Mouse (Mus musculus): ENCODE measurements at regions not wholly inside any gene's neighbourhood (a gene's known extent, or its start where the extent isn't known, plus 50 kb on each side); places are given as distances from the start of the nearest gene placed in this dataset.

DNA sequence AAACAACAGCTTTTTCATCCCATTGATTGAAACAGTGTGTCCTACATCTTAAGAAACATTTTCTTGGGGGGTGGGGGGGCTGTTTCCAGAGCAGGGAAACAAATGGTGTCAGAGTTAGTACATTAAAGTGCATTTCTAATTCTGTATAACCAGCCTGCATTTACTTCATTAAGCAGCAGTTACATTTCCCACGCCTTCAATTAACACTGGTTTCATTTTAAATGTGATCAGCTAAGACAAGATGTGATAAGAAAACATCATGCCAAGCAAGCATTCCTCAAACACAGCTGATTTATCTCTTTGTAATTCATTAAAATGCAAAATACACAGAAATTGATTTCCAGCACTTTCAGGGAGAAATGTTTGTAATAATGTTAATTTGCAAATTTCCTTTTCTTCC lies 122.0 kb downstream of the Olfr1505 start:
- Histone ChIP-seq H3K4me3 (no peak overlapping the region), H3K27me3 (ENCODE audit: insufficient read depth, poor library complexity, severe bottlenecking) (no peaks in the 10 kb centered on the region), H3K36me3 (no peaks in the 10 kb centered on the region), H3K9me3 (no peaks in the 10 kb centered on the region), H3K4me1 (no peaks in the 10 kb centered on the region), H3K27ac (no peak overlapping the region)
- WGBS: 78% methylated on average over 1 of the region's 1 CpGs
- no peak for DNase-seq (ENCODE audit: low spot score)

DNA sequence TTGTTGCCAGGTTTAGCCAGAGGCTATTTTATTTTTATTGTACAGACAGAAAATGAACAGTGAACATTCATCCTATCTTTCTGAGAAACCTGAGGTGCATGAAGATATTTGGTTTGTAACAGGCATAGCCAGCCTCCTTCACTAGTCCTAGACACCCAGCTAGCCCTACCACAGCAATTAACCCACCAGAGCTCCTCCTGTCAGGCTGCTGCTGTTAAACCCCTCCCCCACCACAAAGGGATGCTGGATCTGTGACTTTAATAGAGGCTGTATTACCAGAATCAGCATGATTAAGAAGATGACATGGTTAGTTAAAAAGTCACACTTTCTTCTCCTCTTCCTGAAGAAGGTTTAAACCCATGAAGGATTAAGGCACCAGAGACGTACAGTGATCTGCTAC lies 122.5 kb downstream of the Olfr1505 start:
- H3K4me1 ChIP-seq: no peaks in the 10 kb centered on the region
- H3K4me3 ChIP-seq: no peak overlapping the region
- H3K27me3 ChIP-seq (ENCODE audit: insufficient read depth, poor library complexity, severe bottlenecking): no peaks in the 10 kb centered on the region
- no peaks in the 10 kb centered on the region for H3K36me3 ChIP-seq
- no peaks in the 10 kb centered on the region for H3K9me3 ChIP-seq
- no peak for DNase-seq (ENCODE audit: low spot score)
- 69% methylated on average over 1 of the region's 1 CpGs for WGBS
- H3K27ac ChIP-seq: no peak overlapping the region

DNA sequence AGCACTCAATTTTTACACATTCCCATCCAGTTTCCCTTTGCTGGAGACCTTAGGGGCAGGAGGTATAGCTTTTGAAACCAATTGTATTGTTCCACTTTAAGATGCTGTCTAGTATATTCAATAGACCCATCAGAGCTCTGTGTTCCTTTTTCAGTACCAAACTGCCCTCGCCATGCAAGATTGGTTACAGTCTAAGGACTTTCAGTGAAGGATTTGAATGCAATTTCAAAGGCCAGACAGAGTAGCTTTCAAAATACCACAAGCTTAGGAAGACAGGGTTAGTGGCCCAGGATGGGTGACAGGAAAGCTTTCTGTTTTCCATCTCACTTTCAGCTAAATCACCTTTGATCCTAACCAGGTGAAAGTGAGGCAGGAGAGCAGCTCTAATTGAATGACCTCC lies 123.4 kb downstream of the Olfr1505 start:
- no peak overlapping the region for H3K4me3 ChIP-seq

DNA sequence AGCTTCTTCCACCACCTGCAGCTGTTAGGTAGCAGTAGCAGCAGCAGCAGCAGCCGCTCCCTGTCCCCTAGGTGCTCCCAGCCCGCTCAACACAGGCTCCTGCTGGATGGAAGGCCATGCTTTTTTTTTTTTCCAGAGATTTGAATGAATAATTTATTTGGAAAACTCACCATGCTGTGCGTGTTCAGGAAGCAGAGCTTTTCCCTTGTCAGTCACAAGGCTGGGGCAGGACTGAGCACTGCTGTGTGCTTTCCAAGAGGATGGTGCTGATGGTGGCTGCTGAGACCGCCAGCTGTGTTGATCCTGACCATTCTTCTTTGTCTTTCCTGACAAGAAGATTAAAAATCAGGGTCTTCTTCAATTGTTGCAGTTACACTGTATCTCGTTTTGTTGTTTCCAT lies 129.4 kb downstream of the Olfr1505 start:
- WGBS: 56% methylated on average over 5 of the region's 5 CpGs

More for the DNA sequence above, 123.4 kb downstream of the Olfr1505 start:
- Histone ChIP-seq H3K9me3 (no peaks in the 10 kb centered on the region), H3K27ac (no peak overlapping the region), H3K4me1 (no peaks in the 10 kb centered on the region), H3K27me3 (ENCODE audit: insufficient read depth, poor library complexity, severe bottlenecking) (no peaks in the 10 kb centered on the region), H3K36me3 (no peaks in the 10 kb centered on the region)
- no peak for DNase-seq (ENCODE audit: low spot score)
- WGBS: 52% methylated on average over 1 of the region's 1 CpGs

DNA sequence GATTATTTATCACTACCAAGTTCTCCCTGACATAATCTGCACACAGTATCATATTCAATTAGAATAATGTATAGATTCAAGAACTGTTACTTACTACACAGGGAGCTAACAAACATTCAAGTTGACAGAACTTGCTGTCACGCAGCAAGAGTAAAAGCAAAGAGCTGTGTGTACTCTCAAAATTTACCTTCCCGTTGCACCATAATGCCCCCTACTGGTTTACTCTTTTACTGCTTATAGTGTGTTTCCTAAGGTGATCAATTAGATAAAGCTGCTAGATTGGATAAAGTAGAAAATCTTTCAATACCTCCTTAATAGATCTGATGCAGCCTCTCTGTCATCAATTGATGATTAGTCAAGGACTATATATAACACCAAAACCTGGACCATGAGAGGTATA lies 132.1 kb downstream of the Olfr1505 start:
- 54% methylated on average over 2 of the region's 2 CpGs for WGBS
- H3K27me3 ChIP-seq (ENCODE audit: insufficient read depth, poor library complexity, severe bottlenecking): no peaks in the 10 kb centered on the region
- DNase-seq (ENCODE audit: low spot score): no peak
- no peak overlapping the region for H3K4me3 ChIP-seq
- H3K4me1 ChIP-seq: no peaks in the 10 kb centered on the region
- H3K36me3 ChIP-seq: no peaks in the 10 kb centered on the region
- H3K27ac ChIP-seq: no peak overlapping the region
- no peaks in the 10 kb centered on the region for H3K9me3 ChIP-seq

More for the DNA sequence above, 129.4 kb downstream of the Olfr1505 start:
- H3K9me3 ChIP-seq: no peaks in the 10 kb centered on the region
- H3K27ac ChIP-seq: no peak overlapping the region
- no peaks in the 10 kb centered on the region for H3K27me3 ChIP-seq (ENCODE audit: insufficient read depth, poor library complexity, severe bottlenecking)
- DNase-seq (ENCODE audit: low spot score): no peak
- H3K4me1 ChIP-seq: no peaks in the 10 kb centered on the region
- H3K36me3 ChIP-seq: no peaks in the 10 kb centered on the region
- H3K4me3 ChIP-seq: no peak overlapping the region

DNA sequence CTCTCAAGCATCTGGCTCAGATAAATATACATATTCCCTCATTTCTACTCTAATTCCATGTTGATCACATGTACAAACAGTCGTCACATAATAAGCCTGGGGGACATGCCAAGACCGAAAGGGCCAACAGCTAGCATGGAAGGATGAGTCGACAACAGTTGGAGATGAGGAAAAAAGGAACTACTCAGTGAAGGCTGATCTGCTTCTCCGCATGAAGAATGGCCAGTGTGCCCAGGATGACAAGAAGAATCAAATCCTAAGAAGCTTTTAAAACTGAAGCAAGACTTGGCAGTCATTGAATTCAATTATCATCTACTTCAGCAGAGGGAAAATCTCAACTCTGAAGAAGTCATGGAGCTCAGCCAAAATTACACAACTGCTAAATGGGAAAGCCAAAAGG lies 138.7 kb downstream of the Olfr1505 start:
- Histone ChIP-seq H3K36me3 (no peaks in the 10 kb centered on the region), H3K4me1 (no peaks in the 10 kb centered on the region), H3K27me3 (ENCODE audit: insufficient read depth, poor library complexity, severe bottlenecking) (no peaks in the 10 kb centered on the region), H3K27ac (no peak overlapping the region), H3K4me3 (no peak overlapping the region), H3K9me3 (no peaks in the 10 kb centered on the region)
- 86% methylated on average over 4 of the region's 4 CpGs for WGBS
- no peak for DNase-seq (ENCODE audit: low spot score)

DNA sequence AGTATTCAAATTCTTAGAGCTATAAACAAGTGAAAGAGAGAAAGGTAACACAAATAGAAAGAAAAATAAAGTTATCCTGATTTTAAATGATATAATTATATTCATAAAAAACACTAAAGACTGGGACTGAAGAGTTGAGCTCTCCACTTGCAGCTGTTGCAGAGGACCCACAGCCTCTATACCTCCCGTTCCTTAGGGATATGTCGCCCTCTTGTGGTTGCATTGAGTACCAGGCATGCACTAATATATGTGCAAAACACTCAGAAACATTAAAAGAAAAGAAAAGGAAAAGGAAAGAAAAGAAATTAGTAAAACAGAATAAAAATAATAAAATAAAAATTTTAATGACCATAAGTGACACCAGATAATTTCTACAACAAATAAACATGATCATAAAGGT lies 167.2 kb downstream of the Olfr1505 start:
- DNase-seq (ENCODE audit: low spot score): no peak
- Histone ChIP-seq H3K4me3 (no peak overlapping the region), H3K4me1 (no peaks in the 10 kb centered on the region), H3K36me3 (no peaks in the 10 kb centered on the region), H3K27me3 (ENCODE audit: insufficient read depth, poor library complexity, severe bottlenecking) (no peaks in the 10 kb centered on the region), H3K27ac (no peak overlapping the region), H3K9me3 (no peaks in the 10 kb centered on the region)
- 2% methylated on average over 2 of the region's 2 CpGs for WGBS

DNA sequence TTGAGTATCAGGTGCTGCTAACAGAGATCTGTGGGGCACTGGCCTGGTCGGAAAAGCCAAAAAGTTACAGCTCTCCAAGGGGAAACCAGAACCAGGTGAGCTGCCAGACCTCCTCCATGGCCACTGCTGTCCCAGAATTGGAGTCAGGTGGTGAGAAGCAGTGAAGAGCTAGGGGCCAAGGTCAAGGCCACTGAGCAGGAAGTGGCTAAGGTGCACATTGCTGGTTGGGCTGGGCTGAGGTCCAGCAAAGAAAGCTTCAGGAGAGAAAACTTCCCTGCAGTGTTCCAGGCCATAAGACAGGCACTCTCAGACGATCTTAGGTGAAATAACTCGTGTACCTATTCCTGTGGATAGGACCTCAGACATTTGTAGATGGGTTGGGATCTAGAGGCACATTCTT lies 171.4 kb downstream of the Olfr1505 start:
- no peaks in the 10 kb centered on the region for H3K4me1 ChIP-seq
- H3K27ac ChIP-seq: no peak overlapping the region
- H3K27me3 ChIP-seq (ENCODE audit: insufficient read depth, poor library complexity, severe bottlenecking): no peaks in the 10 kb centered on the region
- no peak overlapping the region for H3K4me3 ChIP-seq
- DNase-seq (ENCODE audit: low spot score): no peak
- H3K36me3 ChIP-seq: no peaks in the 10 kb centered on the region
- 87% methylated on average over 3 of the region's 3 CpGs for WGBS
- H3K9me3 ChIP-seq: no peaks in the 10 kb centered on the region

DNA sequence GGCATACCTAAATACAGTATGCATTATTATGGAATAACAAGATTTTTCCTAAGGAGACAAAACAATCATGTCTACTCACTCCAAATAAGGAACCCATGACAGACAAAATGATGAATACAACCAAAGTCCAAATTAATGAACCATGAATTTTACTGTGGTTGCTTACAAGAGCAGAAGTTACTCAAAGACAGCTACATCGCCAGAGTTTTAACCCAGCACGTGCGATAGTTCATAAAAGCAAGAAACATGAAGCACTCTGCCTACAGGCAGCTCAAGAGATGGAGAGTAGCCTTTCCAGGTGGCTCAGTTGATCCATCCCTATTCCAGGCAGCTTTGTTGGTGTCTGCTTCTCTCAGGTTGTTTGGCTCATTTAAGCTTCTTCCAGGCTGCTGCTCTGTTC lies 176.8 kb downstream of the Olfr1505 start:
- no peaks in the 10 kb centered on the region for H3K36me3 ChIP-seq
- 89% methylated on average over 3 of the region's 3 CpGs for WGBS
- no peaks in the 10 kb centered on the region for H3K27me3 ChIP-seq (ENCODE audit: insufficient read depth, poor library complexity, severe bottlenecking)
- no peaks in the 10 kb centered on the region for H3K9me3 ChIP-seq
- H3K27ac ChIP-seq: no peak overlapping the region
- H3K4me1 ChIP-seq: no peaks in the 10 kb centered on the region
- no peak overlapping the region for H3K4me3 ChIP-seq
- no peak for DNase-seq (ENCODE audit: low spot score)

DNA sequence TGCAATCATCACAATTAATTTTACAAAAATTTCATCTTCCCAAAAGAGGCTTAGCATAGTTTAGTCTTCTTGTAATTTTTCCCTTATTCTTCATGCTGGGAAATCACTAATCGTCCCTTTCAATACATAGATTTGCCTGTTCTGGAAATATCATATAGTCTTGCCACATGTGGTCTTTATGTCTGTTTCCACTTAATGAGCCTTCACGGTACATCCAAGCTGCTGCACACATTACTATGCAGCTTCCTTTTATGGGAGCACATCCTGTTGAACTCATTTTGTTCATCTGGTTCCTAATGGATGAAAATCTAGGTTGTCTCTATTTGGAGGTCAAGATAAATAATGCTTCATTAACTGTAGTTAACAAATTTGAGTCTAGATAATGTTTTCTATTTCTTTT lies 180.9 kb downstream of the Olfr1505 start:
- DNase-seq (ENCODE audit: low spot score): no peak
- Histone ChIP-seq H3K27me3 (ENCODE audit: insufficient read depth, poor library complexity, severe bottlenecking) (no peaks in the 10 kb centered on the region), H3K9me3 (no peaks in the 10 kb centered on the region), H3K4me1 (no peaks in the 10 kb centered on the region), H3K4me3 (no peak overlapping the region), H3K36me3 (no peaks in the 10 kb centered on the region), H3K27ac (no peak overlapping the region)
- 76% methylated on average over 2 of the region's 2 CpGs for WGBS

DNA sequence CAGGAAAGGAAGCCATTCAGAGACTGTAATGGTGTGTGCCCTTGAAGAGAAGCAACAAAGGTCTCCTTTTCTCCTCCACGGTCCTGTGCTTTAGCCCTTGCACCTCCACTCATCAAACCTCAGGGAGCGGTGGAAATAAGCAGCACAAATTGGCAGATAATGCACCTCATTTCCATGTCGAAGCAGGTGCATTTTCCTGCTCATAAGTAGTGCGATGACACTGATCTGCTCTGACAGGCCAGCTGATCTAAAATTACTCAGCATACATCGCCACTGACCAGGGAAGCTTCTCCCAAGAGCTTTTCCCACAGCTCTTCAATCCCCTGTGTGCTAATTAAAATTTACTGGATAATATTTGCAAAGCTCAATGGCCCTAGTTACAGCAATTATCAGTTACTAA lies 182.9 kb downstream of the Olfr1505 start:
- no peak overlapping the region for H3K4me3 ChIP-seq
- H3K27ac ChIP-seq: no peak overlapping the region
- DNase-seq (ENCODE audit: low spot score): no peak
- no peaks in the 10 kb centered on the region for H3K9me3 ChIP-seq
- WGBS: 74% methylated on average over 5 of the region's 5 CpGs
- H3K27me3 ChIP-seq (ENCODE audit: insufficient read depth, poor library complexity, severe bottlenecking): no peaks in the 10 kb centered on the region
- no peaks in the 10 kb centered on the region for H3K4me1 ChIP-seq
- H3K36me3 ChIP-seq: no peaks in the 10 kb centered on the region

DNA sequence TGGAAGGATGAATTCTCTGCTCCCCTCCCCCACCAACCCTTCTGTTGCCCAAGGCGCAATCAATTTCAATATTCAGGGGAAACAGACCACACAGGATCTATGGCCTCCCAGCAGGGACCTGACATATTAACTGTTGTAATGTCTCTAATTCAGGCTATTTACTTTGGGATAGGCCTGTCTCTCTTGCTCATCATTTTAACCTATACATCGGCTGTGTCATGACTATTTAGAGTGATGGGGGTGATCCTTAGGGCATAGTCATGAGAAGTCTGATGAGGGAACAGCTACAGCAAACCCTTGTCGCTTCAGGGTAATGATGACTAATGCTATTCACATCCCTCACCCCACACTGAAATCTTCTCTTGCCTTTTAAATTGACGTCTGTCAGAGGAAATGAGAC lies 195.8 kb downstream of the Olfr1505 start:
- no peak for DNase-seq (ENCODE audit: low spot score)
- WGBS: 67% methylated on average over 4 of the region's 4 CpGs

DNA sequence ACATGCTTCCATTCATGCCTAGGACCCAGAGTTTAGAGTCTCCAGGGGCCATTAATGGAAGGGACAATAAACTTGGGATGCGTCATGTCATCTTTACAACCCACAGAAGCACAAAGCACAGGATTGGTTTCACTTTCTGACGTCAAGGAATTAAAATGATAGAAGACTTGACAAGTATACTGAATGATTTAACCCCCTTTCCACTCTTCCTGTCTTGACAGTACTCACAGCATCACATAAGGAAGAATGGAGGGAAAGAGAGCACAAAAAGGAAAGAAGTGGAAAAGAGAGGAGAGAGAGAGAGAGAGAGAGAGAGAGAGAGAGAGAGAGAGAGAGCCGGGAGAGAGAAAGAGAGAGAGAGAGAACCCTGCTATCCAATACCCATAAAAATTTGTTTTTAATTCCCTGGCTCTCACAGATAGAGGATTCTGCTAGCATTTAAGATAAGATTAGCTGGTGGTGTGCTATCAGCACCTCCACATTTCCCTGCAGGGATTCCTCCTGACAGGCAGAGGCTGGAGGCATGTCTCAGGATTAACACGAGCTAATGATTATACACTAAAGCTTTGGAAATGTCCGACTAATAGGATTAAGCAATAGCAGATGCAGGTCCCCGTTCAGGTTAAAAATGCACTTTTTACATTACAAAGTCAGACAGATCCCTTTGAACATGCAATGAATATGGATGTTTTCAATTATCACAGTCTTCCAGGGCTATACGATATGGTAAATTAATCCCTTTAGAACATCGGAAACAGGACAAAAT lies 210.2 kb downstream of the Olfr1505 start:
- Histone ChIP-seq H3K9me3 (no peaks in the 10 kb centered on the region), H3K27ac (no peak overlapping the region), H3K36me3 (no peaks in the 10 kb centered on the region), H3K4me3 (peak overlapping the region; percentile 24), H3K4me1 (0 out of 2 replicates have a peak, but pooled peaks cover 7% of the 10 kb centered on the region), H3K27me3 (ENCODE audit: insufficient read depth, poor library complexity, severe bottlenecking) (peaks cover 11% of the 10 kb centered on the region)
- WGBS: 13% methylated on average over 8 of the region's 8 CpGs
- no peak for DNase-seq (ENCODE audit: low spot score)

More for the DNA sequence above, 195.8 kb downstream of the Olfr1505 start:
- H3K27ac ChIP-seq: no peak overlapping the region
- no peaks in the 10 kb centered on the region for H3K9me3 ChIP-seq
- no peaks in the 10 kb centered on the region for H3K27me3 ChIP-seq (ENCODE audit: insufficient read depth, poor library complexity, severe bottlenecking)
- no peaks in the 10 kb centered on the region for H3K36me3 ChIP-seq
- no peaks in the 10 kb centered on the region for H3K4me1 ChIP-seq
- H3K4me3 ChIP-seq: no peak overlapping the region

DNA sequence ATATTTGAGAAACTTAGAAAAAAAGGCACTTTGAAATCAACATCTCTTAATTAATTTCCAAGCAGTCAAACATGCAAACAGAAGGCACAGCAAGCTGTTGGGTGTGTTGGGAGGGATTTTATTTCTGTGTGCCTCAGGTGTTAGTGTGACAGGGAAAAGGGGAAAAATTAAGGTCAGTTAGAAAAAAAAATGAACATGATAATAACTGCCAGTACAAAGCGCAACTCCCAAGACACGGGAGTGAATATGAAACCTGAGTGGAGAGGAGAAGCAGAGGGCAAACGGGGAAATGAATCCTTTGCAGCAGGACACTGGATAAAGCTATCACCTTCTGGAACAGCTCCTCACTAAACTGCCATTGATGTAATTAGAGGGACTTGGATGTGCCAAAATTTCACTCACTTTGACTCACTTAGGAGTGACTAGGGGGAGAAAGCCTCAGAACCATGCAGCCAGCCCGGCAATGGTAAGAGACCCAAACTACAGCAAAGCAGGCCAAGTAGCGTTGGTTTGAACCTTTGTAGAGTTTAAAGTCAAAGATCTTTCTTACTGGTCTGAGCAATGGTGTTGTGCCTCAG lies 211.0 kb downstream of the Olfr1505 start:
- H3K4me1 ChIP-seq: 0 out of 2 replicates have a peak, but pooled peaks cover 7% of the 10 kb centered on the region
- H3K4me3 ChIP-seq: no peak overlapping the region
- 42% methylated on average over 5 of the region's 5 CpGs for WGBS
- H3K36me3 ChIP-seq: no peaks in the 10 kb centered on the region
- DNase-seq (ENCODE audit: low spot score): no peak
- H3K9me3 ChIP-seq: no peaks in the 10 kb centered on the region
- peaks cover 11% of the 10 kb centered on the region for H3K27me3 ChIP-seq (ENCODE audit: insufficient read depth, poor library complexity, severe bottlenecking)
- H3K27ac ChIP-seq: no peak overlapping the region

All from heart, embryonic 10.5 days (tissue).